Mouse (Mus musculus): ENCODE measurements around the gene Rreb1.

DNA sequence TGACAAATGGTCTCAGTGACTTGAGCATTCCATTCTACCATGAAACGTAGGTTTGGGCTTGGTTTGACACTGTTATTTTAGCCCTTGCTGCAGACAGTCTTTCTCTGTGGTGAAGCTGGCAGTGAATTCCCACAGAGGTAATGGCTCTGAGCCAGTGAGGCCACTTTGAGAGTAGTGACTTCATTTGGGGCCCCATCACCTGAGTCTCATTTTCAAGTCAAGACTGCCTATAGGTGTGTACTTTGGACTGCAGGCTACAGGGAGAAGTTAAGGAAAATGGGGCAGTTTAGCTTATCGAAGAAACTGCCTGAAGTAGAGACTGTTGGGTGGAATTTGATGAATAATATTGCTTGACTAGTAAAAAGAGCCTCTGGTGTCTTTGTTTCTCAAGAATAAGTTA is 131.0 kb downstream of the Rreb1 start:
- TF ChIP-seq CTCF (IDR thresholded peaks at IDR 0.05; ENCODE audit: low read depth, low read length) (no peak), POLR2A (IDR thresholded peaks at IDR 0.05; ENCODE audit: extremely low read depth, insufficient read depth, low read length) (no peak)

All from liver, adult 2 months (tissue).